ENCODE assay signal across 31 mouse cellular contexts in genomic region chr9:14890699-14891098, GRCm38 (mm10). TPM values are rescaled to one million over a fixed set of nuclear protein-coding genes. Genes with fewer than 3 reads are reported as not detected.
A peak's percentile ranks its signal among the peaks of the same experiment; 100 is the strongest.
DNase-seq lines count a peak whose midpoint lies in the region; ATAC-seq lines count a peak whose summit lies in the region.
"Had no signal": no experiment of that assay in that cellular context is flagged by ENCODE, and none has a peak within 500 bp of the region (broad histone marks: within the 10 kb centered on the region; RNA-seq: fewer than 3 reads in every experiment).

No protein-coding gene starts in this region.

- H3K4me3 ChIP-seq in hindbrain, embryonic 10.5 days: no peak overlapping the region
- no peak overlapping the region for H3K4me3 ChIP-seq in hindbrain, embryonic 13.5 days
- no peak overlapping the region for H3K4me3 ChIP-seq in neural tube, embryonic 11.5 days (ENCODE audit: low read depth, low read length)
- H3K4me3 ChIP-seq: embryonic facial prominence, embryonic 12.5 days; heart, adult 2 months; heart, embryonic 13.5 days; kidney, embryonic 15.5 days; limb, embryonic 12.5 days; liver, embryonic 15.5 days had no signal

- H3K4me2 ChIP-seq in hindbrain, embryonic 13.5 days: no peak overlapping the region
- H3K4me2 ChIP-seq in neural tube, embryonic 11.5 days (ENCODE audit: low read depth): no peak overlapping the region
- H3K4me2 ChIP-seq: embryonic facial prominence, embryonic 12.5 days; heart, embryonic 13.5 days; hindbrain, embryonic 14.5 days; kidney, embryonic 15.5 days; limb, embryonic 12.5 days; liver, embryonic 15.5 days; lung, embryonic 14.5 days had no signal

- H3K36me3 ChIP-seq in hindbrain, embryonic 10.5 days: no peaks in the 10 kb centered on the region
- H3K36me3 ChIP-seq in hindbrain, embryonic 13.5 days: no peaks in the 10 kb centered on the region
- no peaks in the 10 kb centered on the region for H3K36me3 ChIP-seq in neural tube, embryonic 11.5 days (ENCODE audit: control insufficient read depth, insufficient read depth, low read length)
- H3K36me3 ChIP-seq: embryonic facial prominence, embryonic 12.5 days; heart, embryonic 13.5 days; kidney, embryonic 15.5 days; limb, embryonic 12.5 days; liver, embryonic 15.5 days had no signal

- H3K27me3 ChIP-seq in hindbrain, embryonic 10.5 days (ENCODE audit: insufficient read depth, poor library complexity, severe bottlenecking): no peaks in the 10 kb centered on the region
- H3K27me3 ChIP-seq in hindbrain, embryonic 13.5 days: no peaks in the 10 kb centered on the region
- no peaks in the 10 kb centered on the region for H3K27me3 ChIP-seq in neural tube, embryonic 11.5 days (ENCODE audit: control insufficient read depth, insufficient read depth, low read length)
- H3K27me3 ChIP-seq: embryonic facial prominence, embryonic 12.5 days; kidney, embryonic 15.5 days; limb, embryonic 12.5 days; liver, embryonic 15.5 days had no signal

- H3K9me3 ChIP-seq in hindbrain, embryonic 10.5 days: no peaks in the 10 kb centered on the region
- H3K9me3 ChIP-seq in hindbrain, embryonic 13.5 days: no peaks in the 10 kb centered on the region
- H3K9me3 ChIP-seq in neural tube, embryonic 11.5 days (ENCODE audit: control insufficient read depth, low read length): no peaks in the 10 kb centered on the region
- H3K9me3 ChIP-seq: embryonic facial prominence, embryonic 12.5 days; heart, embryonic 13.5 days; kidney, embryonic 15.5 days; liver, embryonic 15.5 days had no signal

- no peak overlapping the region for H3K9ac ChIP-seq in hindbrain, embryonic 13.5 days
- no peak overlapping the region for H3K9ac ChIP-seq in neural tube, embryonic 11.5 days (ENCODE audit: low read length)
- H3K9ac ChIP-seq: embryonic facial prominence, embryonic 12.5 days; heart, embryonic 13.5 days; hindbrain, embryonic 14.5 days; kidney, embryonic 15.5 days; limb, embryonic 12.5 days; liver, embryonic 15.5 days; lung, embryonic 14.5 days had no signal

- no peak for ATAC-seq in hindbrain, embryonic 13.5 days (ENCODE audit: low FRiP score)
- peak; percentile 38; the same call in 1 of the 2 replicates for ATAC-seq in neural tube, embryonic 11.5 days (ENCODE audit: insufficient read depth, low FRiP score, low TSS enrichment)

- 65% methylated on average over 3 of the region's 3 CpGs for WGBS in hindbrain, embryonic 10.5 days
- 40% methylated on average over 3 of the region's 3 CpGs for WGBS in hindbrain, embryonic 13.5 days
- WGBS in neural tube, embryonic 11.5 days: 66% methylated on average over 3 of the region's 3 CpGs

- H3K4me1 ChIP-seq in hindbrain, embryonic 10.5 days (replicated peaks): peaks cover 19% of the 10 kb centered on the region; the same call in 1 of the 2 replicates
- peaks cover 26% of the 10 kb centered on the region for H3K4me1 ChIP-seq in hindbrain, embryonic 13.5 days (replicated peaks)
- H3K4me1 ChIP-seq in neural tube, embryonic 11.5 days (ENCODE audit: control insufficient read depth, insufficient read depth, low read length): no peaks in the 10 kb centered on the region
- H3K4me1 ChIP-seq: embryonic facial prominence, embryonic 12.5 days had no signal

- no peak for DNase-seq in hindbrain, embryonic 10.5 days (ENCODE audit: low spot score)
- DNase-seq in neural tube, embryonic 11.5 days (ENCODE audit: low spot score): no peak
- no peak for DNase-seq in neural tube, embryonic 10.5 days (ENCODE audit: extremely low spot score, low spot score)
- peak; percentile 51 for DNase-seq in ZHBTc4 (ENCODE audit: low read depth, low spot score)
- no peak for DNase-seq in adrenal gland, postnatal 36 days
- DNase-seq: adrenal gland, postnatal 10 days; B cell, adult 2 months; cerebellum, adult 11-12 months; cerebellum, adult 9-11 months; embryo, embryonic 11 days; heart, adult 2 months; heart, postnatal 14 days; kidney, adult 18-20 months; lung, embryonic 14.5 days; lung, postnatal 14 days; thymus, adult 2 months had no signal

- H3K27ac ChIP-seq in hindbrain, embryonic 10.5 days: peak overlapping the region; percentile 20; the same call in 1 of the 2 replicates
- no peak overlapping the region for H3K27ac ChIP-seq in hindbrain, embryonic 13.5 days
- no peak overlapping the region for H3K27ac ChIP-seq in neural tube, embryonic 11.5 days (ENCODE audit: low read depth, low read length)
- H3K27ac ChIP-seq: embryonic facial prominence, embryonic 12.5 days; heart, adult 2 months; heart, embryonic 13.5 days; hindbrain, embryonic 14.5 days; kidney, embryonic 15.5 days; limb, embryonic 12.5 days; liver, embryonic 15.5 days had no signal

RNA-seq across cellular contexts. Expression of gene Izumo1r, which starts 13.1 kb away (rescaled TPM):
- 0.24 TPM in 1 of 2 replicates, not detected in the other for polyA plus RNA-seq in hindbrain, embryonic 10.5 days (2016; fragmentation: Nextera tagmentation; extraction: Ambion mirVana)
- not detected in 2 replicates for polyA plus RNA-seq in hindbrain, embryonic 13.5 days (2015; fragmentation: Nextera tagmentation; extraction: Ambion mirVana)
- polyA plus RNA-seq in neural tube, embryonic 11.5 days (2014; fragmentation: Nextera tagmentation; extraction: Ambion mirVana): not detected in 2 replicates
- not detected for total RNA-seq in adrenal gland, postnatal 36 days (2021)
- total RNA-seq: gastrocnemius, adult 8-10 months; gastrocnemius, postnatal 4 days; heart, adult 2 months; layer of hippocampus, adult 18-20 months; layer of hippocampus, postnatal 10 days; left cerebral cortex, adult 18-20 months; left cerebral cortex, postnatal 25 days; liver, adult 2 months had no signal
- polyA plus RNA-seq: heart, embryonic 13.5 days; hindbrain, embryonic 14.5 days; intestine, embryonic 14.5 days; limb, embryonic 12.5 days; liver, embryonic 15.5 days had no signal

RNA-seq across cellular contexts. Expression of gene Gpr83, which starts 30.7 kb away (rescaled TPM):
- 0.65 and 0.71 TPM in 2 replicates for polyA plus RNA-seq in hindbrain, embryonic 10.5 days (2016; fragmentation: Nextera tagmentation; extraction: Ambion mirVana)
- polyA plus RNA-seq in hindbrain, embryonic 13.5 days (2015; fragmentation: Nextera tagmentation; extraction: Ambion mirVana): 0.70 and 1.1 TPM in 2 replicates
- 0.58 and 1.1 TPM in 2 replicates for polyA plus RNA-seq in neural tube, embryonic 11.5 days (2014; fragmentation: Nextera tagmentation; extraction: Ambion mirVana)
- not detected for total RNA-seq in adrenal gland, postnatal 36 days (2021)
- total RNA-seq: gastrocnemius, adult 8-10 months; heart, adult 2 months; liver, adult 2 months had no signal
- polyA plus RNA-seq: liver, adult 2 months had no signal
